Mouse (Mus musculus) midbrain, embryonic 11.5 days (tissue): Measurements from ENCODE around the gene Med24. TPM values are rescaled to one million over a fixed set of nuclear protein-coding genes. Genes with fewer than 3 reads are reported as not detected.
A peak's percentile ranks its signal among the peaks of the same experiment; 100 is the strongest.
"Not testable (repeated sequence)": the region's sequence is repeated elsewhere in the genome, so short reads cannot be mapped to it uniquely, and the experiment has no call there.

Experiments used
- ATAC-seq: fragments of 200-750 bp; cut with Nextera tagmentation; 2 replicates; pipeline ENCODE4 v1.8.0; 2017; ENCODE audit warnings: moderate TSS enrichment, moderate library complexity; ENCODE audit not compliant: low FRiP score
- DNase-seq: peaks from one replicate; pipeline ENCODE4 v3.0.0; 2015; ENCODE audit warnings: low spot score; ENCODE audit errors: missing footprints
- H3K27ac ChIP-seq: fragments of 300-500 bp; sonication (generic); 2 replicates; pipeline ENCODE4 v1.5.1; 2014; ENCODE audit warnings: low read depth, low read length
- H3K27me3 ChIP-seq: fragments of 300-500 bp; sonication (generic); 2 replicates; pipeline ENCODE4 v1.6.1; 2014; ENCODE audit warnings: mild to moderate bottlenecking, low read length, moderate library complexity, mixed read lengths; ENCODE audit not compliant: control insufficient read depth, insufficient read depth
- H3K36me3 ChIP-seq: fragments of 300-500 bp; sonication (generic); 2 replicates; pipeline ENCODE4 v1.6.1; 2014; ENCODE audit warnings: mild to moderate bottlenecking, low read length, moderate library complexity, mixed read lengths; ENCODE audit not compliant: control insufficient read depth, insufficient read depth
- H3K4me1 ChIP-seq: fragments of 300-500 bp; sonication (generic); 2 replicates; pipeline ENCODE4 v1.6.1; 2014; ENCODE audit warnings: low read length; ENCODE audit not compliant: control insufficient read depth, insufficient read depth
- H3K4me2 ChIP-seq: fragments of 300-500 bp; sonication (generic); 2 replicates; pipeline ENCODE4 v1.6.1; 2014; ENCODE audit warnings: mild to moderate bottlenecking, moderate library complexity
- H3K4me3 ChIP-seq: fragments of 300-500 bp; sonication (generic); 2 replicates; pipeline ENCODE4 v1.5.1; 2014; ENCODE audit warnings: low read depth, low read length
- H3K9ac ChIP-seq: fragments of 300-500 bp; sonication (generic); 2 replicates; pipeline ENCODE4 v1.6.1; 2014; ENCODE audit warnings: low read length
- H3K9me3 ChIP-seq: fragments of 300-500 bp; sonication (generic); 2 replicates; pipeline ENCODE4 v1.6.1; 2016; ENCODE audit warnings: low read length; ENCODE audit not compliant: control insufficient read depth
- WGBS: fragments of 180-500 bp; shearing (Covaris S2); extraction: QIAGEN DNeasy Blood & Tissue Kit; methylation state at CpG from one replicate; pipeline ENCODE4 v1.1.7; 2014; 5-methylcytosine and 5-hydroxymethylcytosine counted together
- polyA plus RNA-seq: library from polyadenylated mRNA; unstranded; fragments of >200 nt; fragmentation: Nextera tagmentation; extraction: Ambion mirVana; gene quantifications from 2 replicates; pipeline ENCODE4 v1.2.1, GENCODE M21; 2014

Gene Med24
- polyA plus RNA-seq, 1 experiment from 2014 or later: 67.1 TPM

DNA sequence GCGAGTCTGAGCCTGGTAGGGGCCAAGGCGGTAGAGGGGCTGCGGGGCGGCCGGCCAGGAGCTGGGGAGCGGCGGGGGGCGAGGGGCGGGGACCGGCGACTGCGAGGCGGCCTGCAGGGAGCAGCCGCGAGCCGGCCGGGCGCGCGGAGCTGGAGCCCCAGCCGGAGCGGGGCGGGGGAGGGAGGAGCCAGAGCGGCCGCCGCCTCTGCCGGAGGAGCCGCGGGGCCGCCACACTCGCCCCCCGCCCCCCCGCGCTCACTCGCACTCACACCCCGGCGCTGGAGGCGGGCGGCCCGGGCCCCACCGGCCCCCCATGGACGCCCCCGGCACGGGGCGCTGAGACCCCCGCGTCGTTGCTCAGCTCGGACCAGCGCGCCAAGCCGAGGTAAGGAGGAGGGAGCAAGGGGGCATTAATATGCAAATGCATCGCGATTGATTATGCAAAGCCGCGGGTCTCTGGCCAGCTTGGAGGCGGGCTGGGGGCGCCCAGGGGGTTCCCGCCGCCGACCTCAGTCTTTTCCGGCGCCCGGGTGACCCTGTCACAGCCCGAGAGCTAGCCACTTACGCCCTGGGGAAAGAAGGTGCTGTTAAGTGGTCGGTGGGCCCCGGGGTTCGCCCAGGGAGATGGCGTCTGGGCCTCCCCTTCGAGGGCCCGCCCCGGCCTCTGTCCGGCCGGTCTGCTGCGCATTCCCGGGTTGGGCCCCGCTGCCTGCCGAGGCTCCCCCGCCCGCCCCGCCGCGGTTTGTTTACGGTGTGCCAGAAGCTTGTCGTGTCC is 12.6 kb upstream of the Med24 start:
- peak; percentile 78 for ATAC-seq
- under 1% methylated on average over 75 of the region's 86 CpGs for WGBS
- Histone ChIP-seq H3K36me3 (no peaks in the 10 kb centered on the region), H3K9ac (peak overlapping the region; percentile 90), H3K4me3 (peak overlapping the region; percentile 73), H3K9me3 (no peaks in the 10 kb centered on the region), H3K27ac (peak overlapping the region; percentile 93), H3K4me2 (peak overlapping the region; percentile 53), H3K27me3 (no peaks in the 10 kb centered on the region), H3K4me1 (peaks cover 54% of the 10 kb centered on the region)
- peak; percentile 98 for DNase-seq

DNA sequence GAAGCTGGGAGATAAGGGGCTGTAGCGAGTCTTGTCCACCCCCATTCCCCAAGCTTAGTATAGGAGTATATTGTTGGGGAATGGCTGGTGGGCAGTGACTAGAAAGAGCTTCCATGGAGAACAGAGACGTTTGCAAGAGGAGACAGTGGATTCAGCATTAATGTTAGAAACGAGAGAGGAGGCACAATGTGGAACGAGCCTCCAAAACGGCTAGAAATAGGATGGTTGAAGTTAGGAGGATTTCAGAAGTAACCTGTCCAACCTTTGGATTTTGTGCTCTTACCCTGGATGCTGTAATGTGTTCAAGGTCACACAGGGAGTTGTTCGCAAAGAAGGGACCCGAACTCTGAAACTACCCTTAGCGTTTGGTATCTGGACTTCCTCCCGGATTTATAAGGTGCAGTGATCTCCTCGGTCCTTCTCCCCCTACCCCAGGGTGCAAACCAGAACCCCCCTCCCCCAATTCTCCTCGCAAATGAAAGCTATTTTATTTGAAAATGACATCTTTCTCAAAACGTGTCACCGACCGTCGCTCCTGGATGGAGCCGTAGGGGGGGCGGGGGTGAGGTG is 11.9 kb upstream of the Med24 start:
- H3K4me3 ChIP-seq: peak overlapping the region; percentile 73
- no peaks in the 10 kb centered on the region for H3K9me3 ChIP-seq
- DNase-seq (peak; percentile 93), ATAC-seq (peak; percentile 0; the same call in 1 of the 2 replicates)
- peak overlapping the region; percentile 93 for H3K27ac ChIP-seq
- peak overlapping the region; percentile 53 for H3K4me2 ChIP-seq
- H3K27me3 ChIP-seq: no peaks in the 10 kb centered on the region
- H3K36me3 ChIP-seq: no peaks in the 10 kb centered on the region
- peaks cover 47% of the 10 kb centered on the region for H3K4me1 ChIP-seq
- peak overlapping the region; percentile 90 for H3K9ac ChIP-seq
- WGBS: under 1% methylated on average over 17 of the region's 17 CpGs

DNA sequence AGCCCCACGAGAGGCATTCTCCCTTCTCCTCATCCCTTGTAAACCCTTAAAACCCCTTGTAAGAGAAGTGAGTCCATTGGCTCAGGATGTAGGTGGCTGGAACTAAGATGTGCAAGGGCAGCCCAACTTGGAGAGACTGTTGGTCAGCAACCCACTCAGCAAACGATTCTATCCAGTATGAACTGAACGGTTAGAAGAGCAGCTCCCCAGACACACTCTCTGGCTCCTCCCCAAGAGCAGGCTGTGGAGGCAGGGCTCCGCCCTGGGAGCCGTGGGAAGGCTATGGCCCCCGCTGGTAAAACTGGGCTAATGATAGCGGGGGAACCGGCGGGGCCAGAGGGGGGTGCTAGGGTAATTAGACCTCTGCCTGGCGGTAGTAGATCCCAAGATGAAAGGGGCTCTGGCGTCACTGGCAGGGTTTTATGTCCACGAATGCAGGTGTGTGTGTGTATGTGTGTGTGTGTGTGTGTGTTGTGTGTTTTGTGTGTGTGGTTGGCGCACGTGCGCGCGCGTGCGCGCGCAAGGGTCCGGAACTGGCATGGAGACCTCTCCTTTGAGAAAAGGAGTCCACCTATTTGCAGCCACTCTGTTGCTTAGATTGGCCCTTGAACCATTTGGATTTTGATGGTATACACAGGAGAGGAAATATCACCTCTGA is 11.3 kb upstream of the Med24 start, which contains the start of gene Thra:
Gene Thra (plus strand): TSS at position 246 of the 658 bp plus-strand sequence.
- under 1% methylated on average over 22 of the region's 22 CpGs for WGBS
- Histone ChIP-seq H3K4me1 (peaks cover 44% of the 10 kb centered on the region), H3K36me3 (no peaks in the 10 kb centered on the region), H3K4me2 (peak within 1 kb of the TSS; percentile 53), H3K27ac (peak within 1 kb of the TSS; percentile 93), H3K27me3 (no peaks in the 10 kb centered on the region), H3K4me3 (peak within 1 kb of the TSS; percentile 73), H3K9ac (peak within 1 kb of the TSS; percentile 90), H3K9me3 (no peaks in the 10 kb centered on the region)
- peak; percentile 96 for DNase-seq
- peak; percentile 22 for ATAC-seq

DNA sequence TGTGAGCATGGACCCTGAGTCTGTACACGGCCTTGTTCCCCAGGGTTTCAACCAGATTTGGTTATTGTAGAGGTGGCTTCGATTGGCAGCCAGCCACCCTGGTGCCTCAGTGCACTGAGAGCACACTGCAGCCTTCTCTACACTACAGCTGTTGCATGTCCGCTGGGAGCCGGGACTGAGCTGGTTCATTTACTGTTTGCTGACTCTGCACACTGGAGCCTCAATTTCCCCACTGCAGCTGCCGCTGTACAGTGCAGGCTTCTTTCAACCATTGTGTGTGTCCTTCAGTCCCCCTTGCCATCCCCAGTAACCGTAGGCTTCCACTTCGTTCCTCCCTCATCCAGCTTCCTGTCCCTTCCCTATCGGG is 10.8 kb upstream of the Med24 start:
- Histone ChIP-seq H3K36me3 (no peaks in the 10 kb centered on the region), H3K9me3 (no peaks in the 10 kb centered on the region), H3K27me3 (no peaks in the 10 kb centered on the region), H3K4me3 (peak overlapping the region; percentile 73), H3K4me1 (peaks cover 41% of the 10 kb centered on the region), H3K9ac (peak overlapping the region; percentile 90), H3K27ac (peak overlapping the region; percentile 68), H3K4me2 (peak overlapping the region; percentile 53)
- ATAC-seq: no peak
- DNase-seq: no peak
- 14% methylated on average over 8 of the region's 8 CpGs for WGBS

DNA sequence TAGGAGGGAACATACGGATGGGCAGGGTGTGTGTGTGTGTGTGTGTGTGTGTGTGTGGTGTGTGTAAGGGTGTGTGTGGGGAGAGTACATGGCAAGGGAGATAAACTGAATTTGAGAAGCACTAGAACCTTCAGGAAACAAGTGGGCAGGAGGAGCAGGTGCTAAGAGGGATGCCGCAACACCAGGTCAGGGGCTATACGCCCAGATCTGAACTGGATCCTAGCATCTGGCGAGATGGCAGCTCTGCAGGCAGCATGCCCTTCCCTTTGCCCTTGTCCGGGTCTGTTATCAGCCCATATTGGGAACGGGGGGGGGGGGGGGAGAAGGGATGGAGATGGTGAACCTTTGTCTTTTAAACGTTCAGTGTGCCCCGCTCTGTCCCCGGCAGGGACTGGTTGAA is 9.7 kb upstream of the Med24 start:
- no peak overlapping the region for H3K27ac ChIP-seq
- H3K27me3 ChIP-seq: no peaks in the 10 kb centered on the region
- H3K9ac ChIP-seq: peak overlapping the region; percentile 47
- ATAC-seq: no peak
- WGBS: 58% methylated on average over 9 of the region's 9 CpGs
- H3K4me1 ChIP-seq: peaks cover 30% of the 10 kb centered on the region
- H3K4me3 ChIP-seq: no peak overlapping the region
- no peak overlapping the region for H3K4me2 ChIP-seq
- H3K36me3 ChIP-seq: no peaks in the 10 kb centered on the region
- no peak for DNase-seq
- 0 out of 2 replicates have a peak, but pooled peaks cover 2% of the 10 kb centered on the region for H3K9me3 ChIP-seq

DNA sequence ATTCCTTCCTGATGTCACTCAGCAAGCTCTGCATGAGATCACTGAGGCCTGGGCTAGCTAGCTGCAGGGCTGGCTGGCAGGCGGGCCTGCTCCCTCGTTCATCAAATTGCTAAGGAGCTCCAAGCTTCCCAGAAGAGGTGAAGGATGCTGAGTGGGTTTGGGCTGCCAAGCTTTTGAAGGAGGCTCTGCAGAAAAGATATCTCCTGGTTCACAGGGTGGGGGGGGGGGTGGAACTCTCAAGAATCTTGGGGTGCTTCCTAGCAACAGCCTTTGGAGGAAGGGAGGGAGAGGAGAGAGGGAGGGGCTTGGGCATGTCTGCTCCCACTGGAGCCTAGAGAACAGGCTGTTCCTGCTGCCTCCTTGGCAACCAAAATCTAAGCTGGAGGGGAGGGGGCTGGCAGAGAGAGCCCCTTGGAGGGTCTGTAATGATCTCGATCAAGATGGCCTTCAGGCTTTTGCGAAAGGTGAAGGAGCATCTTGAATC is 9.2 kb upstream of the Med24 start:
- Histone ChIP-seq H3K27ac (no peak overlapping the region; the same call in 1 of the 2 replicates), H3K9ac (peak overlapping the region; percentile 47), H3K27me3 (no peaks in the 10 kb centered on the region), H3K36me3 (no peaks in the 10 kb centered on the region), H3K9me3 (0 out of 2 replicates have a peak, but pooled peaks cover 2% of the 10 kb centered on the region), H3K4me2 (no peak overlapping the region), H3K4me1 (peaks cover 25% of the 10 kb centered on the region), H3K4me3 (no peak overlapping the region)
- WGBS: 15% methylated on average over 4 of the region's 4 CpGs
- DNase-seq: no peak
- ATAC-seq: no peak

DNA sequence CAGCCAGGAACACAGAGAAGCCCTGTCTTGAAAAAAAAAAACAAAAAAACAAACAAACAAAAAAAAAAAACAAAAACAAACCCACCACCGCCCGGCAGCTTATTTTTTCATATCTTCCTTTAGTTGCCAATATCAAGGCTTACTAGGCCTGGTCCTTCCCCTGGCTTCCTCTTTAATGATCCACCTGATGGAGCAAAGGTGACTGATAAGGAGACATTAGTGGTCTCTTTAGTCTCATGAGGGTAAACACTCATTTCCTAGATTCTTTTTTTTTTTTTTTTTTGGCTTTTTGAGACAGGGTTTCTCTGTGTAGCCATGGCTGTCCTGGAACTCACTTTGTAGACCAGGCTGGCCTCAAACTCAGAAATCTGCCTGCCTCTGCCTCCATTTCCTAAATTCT is 8.0 kb upstream of the Med24 start:
- H3K27me3 ChIP-seq, H3K9me3 ChIP-seq, H3K36me3 ChIP-seq, ATAC-seq, DNase-seq, H3K9ac ChIP-seq, H3K4me2 ChIP-seq, H3K27ac ChIP-seq, H3K4me3 ChIP-seq: not testable (repeated sequence)
- peaks cover 16% of the 10 kb centered on the region for H3K4me1 ChIP-seq
- 93% methylated on average over 2 of the region's 2 CpGs for WGBS

DNA sequence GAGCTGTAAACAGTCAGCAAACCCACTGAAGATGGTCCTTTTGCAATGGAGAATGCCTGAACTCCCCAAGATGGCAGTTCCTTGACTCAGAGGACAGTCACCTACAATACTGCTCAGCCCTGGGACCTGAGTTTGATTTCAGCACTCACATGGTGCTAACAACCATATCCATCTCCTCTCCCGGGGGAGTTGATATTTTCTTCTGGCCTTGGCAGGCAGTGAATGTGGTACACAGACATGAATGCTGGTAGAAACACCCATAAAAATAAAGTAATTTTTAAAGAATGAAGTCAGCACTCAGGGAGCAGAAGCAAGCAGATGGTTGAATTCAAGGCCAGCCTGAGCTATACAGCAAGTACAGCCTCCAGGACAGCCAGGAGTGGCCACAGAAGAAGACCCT is 6.9 kb upstream of the Med24 start:
- Histone ChIP-seq H3K27ac (no peak overlapping the region), H3K9me3 (0 out of 2 replicates have a peak, but pooled peaks cover 2% of the 10 kb centered on the region), H3K4me3 (no peak overlapping the region), H3K4me2 (no peak overlapping the region), H3K36me3 (no peaks in the 10 kb centered on the region), H3K27me3 (no peaks in the 10 kb centered on the region), H3K4me1 (peaks cover 16% of the 10 kb centered on the region), H3K9ac (no peak overlapping the region)
- DNase-seq: no peak
- WGBS: 91% methylated on average over 1 of the region's 1 CpGs
- no peak for ATAC-seq

DNA sequence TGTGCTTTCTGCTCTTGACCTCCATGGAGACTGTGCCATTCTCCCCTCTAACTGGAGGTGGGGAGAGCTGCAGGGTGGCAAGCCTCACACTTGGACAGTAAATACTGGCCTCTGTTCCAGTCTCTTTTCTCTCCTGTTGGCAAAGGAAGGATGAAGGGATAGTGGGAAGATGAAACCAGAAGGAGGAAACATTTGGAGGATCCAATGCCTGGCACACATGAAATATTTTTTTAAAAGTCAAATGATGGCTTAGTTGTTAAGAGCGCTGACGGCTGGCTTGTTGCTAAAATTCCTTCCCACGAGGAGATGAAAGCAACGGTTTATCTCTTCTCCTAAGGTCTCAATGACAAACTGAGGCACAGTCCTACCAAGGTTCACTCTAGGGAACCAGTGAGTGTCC is 5.9 kb upstream of the Med24 start:
- no peak overlapping the region for H3K4me2 ChIP-seq
- H3K27ac ChIP-seq: no peak overlapping the region
- 97% methylated on average over 4 of the region's 4 CpGs for WGBS
- DNase-seq (no peak), ATAC-seq (no peak)
- H3K4me1 ChIP-seq: peaks cover 10% of the 10 kb centered on the region
- 0 out of 2 replicates have a peak, but pooled peaks cover 2% of the 10 kb centered on the region for H3K9me3 ChIP-seq
- H3K4me3 ChIP-seq: no peak overlapping the region
- H3K27me3 ChIP-seq: no peaks in the 10 kb centered on the region
- H3K9ac ChIP-seq: no peak overlapping the region
- no peaks in the 10 kb centered on the region for H3K36me3 ChIP-seq
